8 mouse cellular contexts compared by ENCODE assay signal in genomic region chr6:124683591-124684417, GRCm38 (mm10). TPM values are rescaled to one million over a fixed set of nuclear protein-coding genes. Genes with fewer than 3 reads are reported as not detected.
DNase-seq lines count a peak whose midpoint lies in the region; ATAC-seq lines count a peak whose summit lies in the region.

No protein-coding gene starts in this region.

- no peaks in the 10 kb centered on the region for H3K27me3 ChIP-seq in kidney, embryonic 15.5 days
- no peaks in the 10 kb centered on the region for H3K27me3 ChIP-seq in midbrain, embryonic 16.5 days (ENCODE audit: control insufficient read depth, insufficient read depth, low read depth, low read length)

- H3K36me3 ChIP-seq in kidney, embryonic 15.5 days: no peaks in the 10 kb centered on the region
- H3K36me3 ChIP-seq in midbrain, embryonic 16.5 days (ENCODE audit: control insufficient read depth, insufficient read depth, low read length): no peaks in the 10 kb centered on the region

- no peak overlapping the region for H3K9ac ChIP-seq in kidney, embryonic 15.5 days
- H3K9ac ChIP-seq in midbrain, embryonic 16.5 days (ENCODE audit: low read depth, low read length): no peak overlapping the region

- 71% methylated on average over 14 of the region's 14 CpGs for WGBS in kidney, embryonic 15.5 days
- 92% methylated on average over 14 of the region's 14 CpGs for WGBS in midbrain, embryonic 16.5 days

- no peak overlapping the region for H3K4me2 ChIP-seq in kidney, embryonic 15.5 days
- no peak overlapping the region for H3K4me2 ChIP-seq in midbrain, embryonic 16.5 days (ENCODE audit: low read length)

- H3K27ac ChIP-seq in kidney, embryonic 15.5 days: peak overlapping the region; percentile 41; the same call in 1 of the 2 replicates
- H3K27ac ChIP-seq in midbrain, embryonic 16.5 days (ENCODE audit: low read length): no peak overlapping the region

- peak; percentile 42 to 53 for DNase-seq in cerebellum, adult 18-20 months
- no peak for DNase-seq in cerebellum, adult 8-10 months
- DNase-seq in urinary bladder, adult 18-20 months (ENCODE audit: low spot score in 2 of 2): peak; percentile 43 to 44
- no peak for DNase-seq in urinary bladder, postnatal 10 days (ENCODE audit: low spot score)
- peak; percentile 84 for DNase-seq in lung, postnatal 36 days
- no peak for DNase-seq in thymus, postnatal 4 days

- peaks cover 21% of the 10 kb centered on the region for H3K4me1 ChIP-seq in kidney, embryonic 15.5 days
- no peaks in the 10 kb centered on the region for H3K4me1 ChIP-seq in midbrain, embryonic 16.5 days (ENCODE audit: control insufficient read depth, insufficient read depth, low read length)

- peak; percentile 58 for ATAC-seq in kidney, embryonic 15.5 days (replicated peaks; ENCODE audit: low FRiP score)
- no peak for ATAC-seq in midbrain, embryonic 16.5 days

- no peaks in the 10 kb centered on the region for H3K9me3 ChIP-seq in kidney, embryonic 15.5 days (replicated peaks)
- H3K9me3 ChIP-seq in midbrain, embryonic 16.5 days (replicated peaks; ENCODE audit: control insufficient read depth, low read length, poor library complexity, severe bottlenecking): no peaks in the 10 kb centered on the region

- no peak overlapping the region for H3K4me3 ChIP-seq in kidney, embryonic 15.5 days (replicated peaks)
- no peak overlapping the region for H3K4me3 ChIP-seq in midbrain, embryonic 16.5 days (ENCODE audit: low read depth, low read length)

RNA-seq across cellular contexts. Expression of gene Lpcat3, which starts 21.0 kb away (rescaled TPM):
- polyA plus RNA-seq in kidney, embryonic 15.5 days (2015; fragmentation: Nextera tagmentation; extraction: Ambion mirVana): 77.4 and 80.4 TPM in 2 replicates
- polyA plus RNA-seq in midbrain, embryonic 16.5 days (2015; fragmentation: Nextera tagmentation; extraction: Ambion mirVana): 40.5 and 43.8 TPM in 2 replicates

RNA-seq across cellular contexts. Expression of gene Emg1, which starts 28.2 kb away (rescaled TPM):
- 206 and 224 TPM in 2 replicates for polyA plus RNA-seq in kidney, embryonic 15.5 days (2015; fragmentation: Nextera tagmentation; extraction: Ambion mirVana)
- 95.3 and 101 TPM in 2 replicates for polyA plus RNA-seq in midbrain, embryonic 16.5 days (2015; fragmentation: Nextera tagmentation; extraction: Ambion mirVana)

RNA-seq across cellular contexts. Expression of gene Phb2, which starts 28.3 kb away (rescaled TPM):
- polyA plus RNA-seq in kidney, embryonic 15.5 days (2015; fragmentation: Nextera tagmentation; extraction: Ambion mirVana): 401 and 402 TPM in 2 replicates
- polyA plus RNA-seq in midbrain, embryonic 16.5 days (2015; fragmentation: Nextera tagmentation; extraction: Ambion mirVana): 240 and 245 TPM in 2 replicates

RNA-seq across cellular contexts. Expression of gene C1s2, which starts 47.9 kb away (rescaled TPM):
- 0.16 and 0.21 TPM in 2 replicates for polyA plus RNA-seq in kidney, embryonic 15.5 days (2015; fragmentation: Nextera tagmentation; extraction: Ambion mirVana)
- polyA plus RNA-seq in midbrain, embryonic 16.5 days (2015; fragmentation: Nextera tagmentation; extraction: Ambion mirVana): 0.21 and 0.26 TPM in 2 replicates

RNA-seq across cellular contexts. Expression of gene Ptpn6, which starts 54.7 kb away (rescaled TPM):
- 12.5 and 13.3 TPM in 2 replicates for polyA plus RNA-seq in kidney, embryonic 15.5 days (2015; fragmentation: Nextera tagmentation; extraction: Ambion mirVana)
- polyA plus RNA-seq in midbrain, embryonic 16.5 days (2015; fragmentation: Nextera tagmentation; extraction: Ambion mirVana): 2.4 and 4.0 TPM in 2 replicates

Comparison
In these comparisons a context has a peak if more than half of its experiments do, and no peak if none do; other contexts are left out.
1. DNase-seq: peak in cerebellum, adult 18-20 months (2 of 2), urinary bladder, adult 18-20 months (2 of 2) and lung, postnatal 36 days (single experiment); none in cerebellum, adult 8-10 months (single experiment), urinary bladder, postnatal 10 days (single experiment) and thymus, postnatal 4 days (single experiment).